Mouse (Mus musculus) T-cell, adult 2 months (primary cell): ENCODE results near the gene Tbx3.

Experiments used
- DNase-seq: peaks from one replicate; pipeline ENCODE4 v3.0.0; 2022; ENCODE audit warnings: low spot score

Gene Tbx3

DNA sequence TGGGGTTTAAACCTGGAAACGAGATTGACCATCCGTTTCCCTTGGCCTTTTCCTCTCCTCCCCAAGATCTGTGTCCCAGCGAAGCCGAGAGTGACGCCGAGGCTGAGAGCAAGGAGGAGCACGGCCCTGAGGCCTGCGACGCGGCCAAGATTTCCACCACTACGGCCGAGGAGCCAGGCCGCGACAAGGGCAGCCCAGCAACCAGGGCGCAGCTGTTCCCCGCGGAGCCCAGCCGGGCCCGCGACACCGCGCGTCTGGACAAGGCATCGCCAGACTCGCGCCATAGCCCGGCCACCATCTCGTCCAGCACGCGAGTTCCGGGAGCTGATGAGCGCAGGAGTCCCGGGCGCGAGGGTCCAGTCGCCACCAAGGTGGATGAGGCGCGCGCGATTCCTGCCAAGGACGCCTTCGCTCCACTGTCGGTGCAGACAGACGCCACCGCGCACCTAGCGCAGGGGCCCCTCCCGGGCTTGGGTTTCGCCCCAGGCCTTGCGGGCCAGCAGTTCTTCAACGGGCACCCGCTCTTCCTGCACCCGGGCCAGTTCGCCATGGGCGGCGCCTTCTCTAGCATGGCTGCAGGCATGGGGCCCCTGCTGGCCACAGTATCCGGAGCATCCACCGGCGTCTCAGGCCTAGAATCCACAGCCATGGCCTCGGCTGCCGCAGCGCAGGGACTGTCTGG, 10.0 kb downstream of the Tbx3 start:
- no peak for DNase-seq

GRCm38 (mm10) chr5:119681011-119681832, 10.8 kb downstream of the Tbx3 start:
- no peak for DNase-seq

- no peak for DNase-seq
Measured at GRCm38 (mm10) chr5:119681833-119682210, 11.4 kb downstream of the Tbx3 start.

GRCm38 (mm10) chr5:119682646-119683515, 12.4 kb downstream of the Tbx3 start:
- DNase-seq: no peak

- DNase-seq: no peak
Measured at GRCm38 (mm10) chr5:119683861-119684260, 13.4 kb downstream of the Tbx3 start.

DNA sequence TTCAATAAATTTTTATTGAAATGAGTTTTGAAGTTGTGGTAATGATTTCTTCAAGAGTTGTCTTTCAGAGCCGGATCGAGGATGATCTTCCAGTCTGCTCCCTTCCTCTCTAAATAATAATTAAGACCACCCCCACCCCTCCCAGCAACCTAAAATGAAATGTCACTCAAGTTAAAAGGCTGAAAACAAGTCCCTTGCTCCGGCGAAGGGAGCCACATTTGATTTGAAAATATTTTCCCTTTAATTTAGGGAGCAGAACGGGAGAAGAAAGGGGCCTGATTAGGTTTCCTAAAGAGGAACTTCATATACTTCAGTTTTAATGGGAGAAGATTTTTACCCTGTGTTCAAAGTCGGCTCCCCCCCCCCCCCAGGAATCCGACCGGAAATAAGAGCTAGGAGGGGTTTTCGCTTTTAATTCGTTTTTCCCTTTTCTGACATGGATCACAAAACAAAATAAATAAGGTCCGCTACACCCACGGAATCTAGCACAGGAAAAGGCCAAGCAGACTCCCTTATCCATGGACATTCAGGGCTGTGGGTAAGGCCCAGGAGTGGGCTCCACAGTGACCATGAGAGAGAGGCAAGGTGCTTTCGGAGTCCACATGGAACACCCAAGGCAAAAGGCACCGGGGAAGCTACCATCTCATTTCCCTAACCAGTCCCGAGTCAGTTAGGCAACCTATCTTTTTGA, 14.4 kb downstream of the Tbx3 start:
- no peak for DNase-seq

DNA sequence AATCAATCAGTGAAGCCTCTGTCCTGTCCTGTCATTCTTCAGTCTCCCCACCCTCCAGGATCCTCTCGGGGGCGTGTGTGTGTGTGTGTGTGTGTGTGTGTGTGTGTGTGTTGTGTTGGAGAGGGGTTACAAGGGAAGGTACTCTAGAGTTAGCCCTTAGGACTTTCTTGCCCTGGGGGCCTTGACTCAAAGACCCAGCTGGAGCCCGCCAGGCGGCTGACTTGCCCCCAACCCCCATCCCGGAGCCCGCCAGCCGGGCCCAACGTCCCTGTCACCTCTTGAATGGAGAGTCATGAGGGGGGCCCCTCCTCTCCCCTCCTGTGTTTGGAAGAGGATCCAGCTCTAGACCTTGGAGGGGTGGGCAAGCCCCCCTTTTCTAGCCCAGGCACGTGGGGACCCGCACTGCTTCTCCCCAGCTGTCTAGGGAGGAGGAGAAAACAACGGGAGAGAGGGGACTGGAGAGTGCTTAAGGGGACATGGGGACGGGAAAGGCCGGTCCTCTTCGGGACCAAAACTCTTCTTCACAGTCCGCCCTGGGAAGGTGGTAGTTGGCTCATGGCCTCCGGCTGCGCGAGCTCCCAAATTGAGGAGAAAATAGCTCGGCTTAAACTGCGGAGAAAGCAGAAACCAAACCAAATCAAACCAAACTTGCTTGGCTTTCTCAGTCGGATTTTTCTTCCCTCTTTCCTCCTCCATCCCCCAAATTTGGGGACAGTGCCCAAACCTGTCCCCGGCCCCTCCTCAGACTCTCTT, 15.2 kb downstream of the Tbx3 start:
- DNase-seq: no peak

DNA sequence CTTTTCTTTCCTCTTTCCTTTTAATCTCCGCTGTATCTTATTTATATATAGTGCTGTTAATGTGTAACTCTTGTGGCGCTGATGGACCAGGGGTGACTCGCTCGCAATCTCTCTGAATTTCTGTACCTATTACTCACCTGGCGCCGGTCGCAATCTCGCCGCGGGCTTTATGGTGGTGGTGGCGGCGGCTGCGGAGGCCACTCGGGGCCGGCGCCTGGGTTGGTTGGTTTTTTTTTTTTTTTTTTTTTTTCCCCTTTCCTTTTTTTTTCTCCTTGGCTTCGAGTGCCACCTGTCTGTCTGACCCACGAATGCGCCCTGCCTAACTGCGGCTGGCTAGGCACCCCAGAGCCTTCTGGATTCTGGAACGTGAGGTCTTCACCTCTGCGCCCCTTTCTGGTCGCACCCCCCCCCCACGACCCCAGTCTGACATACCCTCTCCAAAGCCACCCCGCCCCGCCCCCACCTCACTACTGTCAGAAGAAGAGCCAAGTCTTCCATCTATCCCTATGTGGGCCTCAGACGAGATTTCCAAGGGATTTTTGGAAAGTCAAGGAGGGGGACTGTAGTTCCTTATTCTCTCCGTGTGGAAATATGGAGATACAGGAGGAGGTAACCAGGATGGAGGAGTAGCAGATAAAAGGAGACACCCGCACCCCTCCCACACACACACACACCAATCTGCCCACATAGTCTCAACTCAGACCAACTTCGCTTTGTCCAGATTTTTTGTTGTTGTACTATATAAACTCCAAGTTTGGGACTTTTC, 15.9 kb downstream of the Tbx3 start:
- DNase-seq: no peak

GRCm38 (mm10) chr5:119687005-119687855, 16.8 kb downstream of the Tbx3 start:
- DNase-seq: no peak

- DNase-seq: no peak
Measured at GRCm38 (mm10) chr5:119687856-119688206, 17.4 kb downstream of the Tbx3 start.

DNA sequence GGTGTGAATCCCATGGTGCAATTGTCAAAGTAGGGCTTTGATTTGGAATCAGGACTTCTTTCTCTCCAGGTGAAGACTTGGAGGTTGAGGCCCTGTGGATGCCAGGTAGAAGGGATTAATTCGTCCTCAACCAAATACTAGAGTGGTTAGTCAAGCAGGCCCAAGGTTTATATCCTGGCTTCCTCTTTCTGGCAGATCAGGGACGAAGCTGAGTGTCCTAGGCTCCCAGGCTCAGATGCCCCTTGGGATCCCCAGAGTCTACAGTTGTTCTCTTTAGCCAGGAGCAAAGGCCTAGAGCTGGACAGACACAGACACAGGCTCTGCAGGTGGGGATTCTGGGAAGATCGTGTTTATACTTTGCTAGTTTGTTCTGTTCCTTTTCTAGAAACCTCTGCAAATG, 17.8 kb downstream of the Tbx3 start:
- no peak for DNase-seq

DNA sequence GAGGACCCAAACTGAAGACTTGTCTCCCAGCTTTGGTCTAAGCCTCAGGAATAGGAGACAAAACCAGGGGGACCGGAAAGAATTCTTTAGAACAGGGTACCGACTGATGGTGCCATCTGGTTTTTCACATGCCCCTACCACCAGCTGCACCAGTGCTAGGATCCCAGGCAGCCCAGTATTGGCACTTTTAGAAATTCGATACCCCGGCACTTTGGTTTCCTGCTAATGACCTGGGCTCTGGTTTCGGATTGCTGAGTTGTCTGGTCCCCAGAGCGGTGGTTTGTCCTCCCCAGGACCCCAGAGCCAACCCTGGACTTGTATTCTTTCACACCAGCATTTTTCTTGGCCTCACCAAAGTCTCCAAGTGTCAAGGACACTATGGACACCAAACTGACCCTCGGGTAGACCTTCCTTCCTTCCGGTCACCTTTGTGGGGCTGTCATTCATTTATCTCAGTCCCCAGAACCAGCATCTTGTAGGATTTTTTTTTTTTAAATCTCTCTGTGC, 18.5 kb downstream of the Tbx3 start:
- DNase-seq: no peak

GRCm38 (mm10) chr5:119689501-119689900, 19.0 kb downstream of the Tbx3 start:
- no peak for DNase-seq

DNA sequence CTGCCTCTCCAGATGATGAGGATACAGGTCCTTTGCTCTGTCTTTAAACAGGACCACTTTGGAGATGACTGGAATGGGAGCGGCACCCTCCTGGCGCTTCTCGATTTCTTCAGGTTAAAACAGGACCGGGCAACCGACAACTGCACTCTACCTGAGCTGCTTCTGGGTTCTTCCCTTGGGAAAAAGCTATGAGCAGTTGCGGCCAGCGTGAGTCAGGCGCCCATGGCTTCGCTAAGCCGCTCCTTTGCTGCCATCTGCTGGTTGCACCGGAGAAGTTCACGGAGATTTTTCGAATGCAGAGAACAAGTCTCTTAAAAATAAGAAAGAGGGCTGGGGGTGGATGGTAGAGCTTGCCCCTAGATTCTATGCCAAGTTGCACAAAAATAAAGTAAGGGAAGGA, 20.6 kb downstream of the Tbx3 start:
- DNase-seq: peak; percentile 24

- DNase-seq: no peak
Measured at GRCm38 (mm10) chr5:119692425-119692824, 22.0 kb downstream of the Tbx3 start.

DNA sequence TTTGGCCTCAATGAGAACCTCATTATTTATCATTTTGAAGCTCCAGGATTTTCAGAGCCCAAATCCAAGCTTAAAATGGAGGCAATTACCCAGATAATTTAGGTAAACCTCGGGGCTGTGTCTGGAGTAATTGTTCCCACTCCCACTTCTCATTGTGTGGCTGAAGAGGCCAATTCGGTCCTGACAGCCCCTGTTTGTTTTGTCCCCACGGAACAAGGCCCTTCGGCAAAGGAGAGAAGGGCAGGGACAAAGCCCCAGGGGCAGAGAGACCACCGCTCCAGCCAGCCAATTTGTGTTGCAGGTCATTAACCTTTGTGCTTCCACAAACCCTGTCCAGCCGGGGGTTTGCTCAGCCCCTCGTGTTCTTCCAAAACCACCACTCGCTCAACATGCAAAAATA, 24.4 kb downstream of the Tbx3 start:
- no peak for DNase-seq

GRCm38 (mm10) chr5:119703031-119703430, 32.6 kb downstream of the Tbx3 start:
- DNase-seq: no peak

- DNase-seq: no peak
Measured at GRCm38 (mm10) chr5:119704900-119705299, 34.4 kb downstream of the Tbx3 start.

GRCm38 (mm10) chr5:119706467-119706866, 36.0 kb downstream of the Tbx3 start:
- no peak for DNase-seq
